Mouse (Mus musculus) midbrain, embryonic 16.5 days (tissue): ENCODE results near the gene Hcfc1. TPM values are rescaled to one million over a fixed set of nuclear protein-coding genes. Genes with fewer than 3 reads are reported as not detected.

Experiments used
- ATAC-seq: fragments of 200-750 bp; cut with Nextera tagmentation; 2 replicates; pipeline ENCODE4 v1.8.0; 2017; ENCODE audit warnings: moderate TSS enrichment
- H3K27ac ChIP-seq: fragments of 300-500 bp; sonication (generic); 2 replicates; pipeline ENCODE4 v1.5.1; 2014; ENCODE audit warnings: mild to moderate bottlenecking, low read length, mixed read lengths
- H3K27me3 ChIP-seq: fragments of 300-500 bp; sonication (generic); 2 replicates; pipeline ENCODE4 v1.6.1; 2014; ENCODE audit warnings: low read depth, low read length, mixed read lengths; ENCODE audit not compliant: control insufficient read depth, insufficient read depth
- H3K36me3 ChIP-seq: fragments of 300-500 bp; sonication (generic); 2 replicates; pipeline ENCODE4 v1.6.1; 2014; ENCODE audit warnings: mild to moderate bottlenecking, low read length, moderate library complexity, mixed read lengths; ENCODE audit not compliant: control insufficient read depth, insufficient read depth
- H3K4me1 ChIP-seq: fragments of 300-500 bp; sonication (generic); 2 replicates; pipeline ENCODE4 v1.6.1; 2014; ENCODE audit warnings: mild to moderate bottlenecking, low read length, mixed read lengths; ENCODE audit not compliant: control insufficient read depth, insufficient read depth
- H3K4me2 ChIP-seq: fragments of 300-500 bp; sonication (generic); 2 replicates; pipeline ENCODE4 v1.6.1; 2014; ENCODE audit warnings: mild to moderate bottlenecking, low read length, mixed read lengths
- H3K4me3 ChIP-seq: fragments of 300-500 bp; sonication (generic); 2 replicates; pipeline ENCODE4 v1.5.1; 2014; ENCODE audit warnings: low read depth, mild to moderate bottlenecking, low read length, moderate library complexity, mixed read lengths
- H3K9ac ChIP-seq: fragments of 300-500 bp; sonication (generic); 2 replicates; pipeline ENCODE4 v1.6.1; 2014; ENCODE audit warnings: low read depth, low read length, mixed read lengths
- H3K9me3 ChIP-seq: fragments of 300-500 bp; sonication (generic); replicated peaks from 2 replicates; pipeline ENCODE4 v1.6.1; 2014; ENCODE audit warnings: mild to moderate bottlenecking, low read length, mixed read lengths; ENCODE audit not compliant: control insufficient read depth, poor library complexity, severe bottlenecking
- WGBS: fragments of 180-500 bp; shearing (Covaris S2); extraction: QIAGEN DNeasy Blood & Tissue Kit; methylation state at CpG from one replicate; pipeline ENCODE4 v1.1.7; 2014; 5-methylcytosine and 5-hydroxymethylcytosine counted together
- polyA plus RNA-seq: library from polyadenylated mRNA; unstranded; fragments of >200 nt; fragmentation: Nextera tagmentation; extraction: Ambion mirVana; gene quantifications from 2 replicates; pipeline ENCODE4 v1.2.1, GENCODE M21; 2015

Hcfc1 gene
- polyA plus RNA-seq, 1 experiment from 2014 or later = 39.1 TPM

- Histone ChIP-seq H3K27ac (no peak overlapping the region), H3K4me3 (no peak overlapping the region), H3K4me2 (no peak overlapping the region), H3K4me1 (0 out of 2 replicates have a peak, but pooled peaks cover 2% of the 10 kb centered on the region), H3K27me3 (no peaks in the 10 kb centered on the region), H3K9me3 (no peaks in the 10 kb centered on the region), H3K9ac (no peak overlapping the region), H3K36me3 (no peaks in the 10 kb centered on the region)
- no peak for ATAC-seq
- WGBS = 68% methylated on average over 1 of the region's 1 CpGs
Observed at GRCm38 (mm10) chrX:73910049-73910448, 56.1 kb downstream of the Hcfc1 start.

DNA sequence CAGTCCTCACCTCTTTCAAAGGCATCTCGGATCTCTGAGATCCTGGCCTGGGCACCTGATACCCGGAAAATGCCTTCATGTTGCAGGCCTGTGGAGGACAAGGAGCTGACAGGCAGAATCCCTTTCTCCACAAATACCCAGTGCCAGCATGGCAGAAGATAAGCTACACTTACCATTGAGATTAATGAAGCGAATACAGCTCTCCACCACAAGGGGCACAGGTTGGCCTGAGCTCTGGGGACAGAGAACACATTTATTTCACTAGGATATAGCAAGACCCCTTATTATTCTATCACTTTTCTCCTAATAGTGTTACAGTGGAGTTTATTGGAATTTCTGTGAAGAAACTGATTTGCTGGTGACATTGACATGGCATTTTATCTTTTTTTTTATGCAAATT, 68.2 kb downstream of the Hcfc1 start:
- H3K27ac ChIP-seq = no peak overlapping the region
- no peak overlapping the region for H3K4me2 ChIP-seq
- no peaks in the 10 kb centered on the region for H3K36me3 ChIP-seq
- no peaks in the 10 kb centered on the region for H3K27me3 ChIP-seq
- H3K4me1 ChIP-seq = no peaks in the 10 kb centered on the region
- ATAC-seq = no peak
- no peak overlapping the region for H3K9ac ChIP-seq
- H3K9me3 ChIP-seq = no peaks in the 10 kb centered on the region
- WGBS = 76% methylated on average over 3 of the region's 3 CpGs
- H3K4me3 ChIP-seq = no peak overlapping the region

GRCm38 (mm10) chrX:73895719-73896118, 70.4 kb downstream of the Hcfc1 start, which contains the start of gene L1cam:
TSS of gene L1cam (minus strand) at chrX:73896105.
- no peaks in the 10 kb centered on the region for H3K27me3 ChIP-seq
- no peaks in the 10 kb centered on the region for H3K36me3 ChIP-seq
- no peak within 1 kb of the TSS for H3K27ac ChIP-seq
- no peak for ATAC-seq
- no peaks in the 10 kb centered on the region for H3K9me3 ChIP-seq
- H3K4me1 ChIP-seq = no peaks in the 10 kb centered on the region
- H3K4me3 ChIP-seq = no peak within 1 kb of the TSS
- no peak within 1 kb of the TSS for H3K4me2 ChIP-seq
- 18% methylated on average over 2 of the region's 2 CpGs for WGBS
- H3K9ac ChIP-seq = no peak within 1 kb of the TSS

DNA sequence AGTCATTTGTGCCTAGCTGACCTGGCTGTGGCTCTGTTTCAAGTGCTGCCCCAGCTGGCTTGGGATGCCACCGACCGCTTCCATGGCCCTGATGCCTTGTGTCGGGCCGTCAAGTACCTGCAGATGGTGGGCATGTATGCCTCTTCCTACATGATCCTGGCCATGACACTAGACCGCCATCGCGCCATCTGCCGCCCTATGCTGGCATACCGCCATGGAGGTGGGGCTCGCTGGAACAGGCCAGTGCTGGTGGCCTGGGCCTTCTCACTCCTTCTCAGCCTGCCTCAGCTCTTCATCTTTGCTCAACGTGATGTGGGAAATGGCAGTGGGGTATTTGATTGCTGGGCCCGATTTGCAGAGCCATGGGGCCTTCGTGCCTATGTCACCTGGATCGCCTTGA, 73.3 kb downstream of the Hcfc1 start:
- Histone ChIP-seq H3K4me2 (no peak overlapping the region), H3K4me3 (no peak overlapping the region), H3K27ac (no peak overlapping the region), H3K9me3 (no peaks in the 10 kb centered on the region), H3K27me3 (no peaks in the 10 kb centered on the region), H3K4me1 (no peaks in the 10 kb centered on the region), H3K36me3 (no peaks in the 10 kb centered on the region), H3K9ac (no peak overlapping the region)
- ATAC-seq = no peak
- WGBS = 90% methylated on average over 14 of the region's 14 CpGs

Other genes with a start within 250 kb of the Hcfc1 start
- gene Abcd1, start 249.8 kb downstream of the Hcfc1 start, polyA plus RNA-seq = 10.4 and 11.1 TPM in 2 replicates
- 0.25 and 0.40 TPM in 2 replicates for gene Plxnb3, start 209.3 kb downstream of the Hcfc1 start, polyA plus RNA-seq
- gene Srpk3, start 192.0 kb downstream of the Hcfc1 start, polyA plus RNA-seq = 2.0 and 2.4 TPM in 2 replicates
- 232 and 252 TPM in 2 replicates for gene Idh3g, start 179.5 kb downstream of the Hcfc1 start, polyA plus RNA-seq
- 126 and 131 TPM in 2 replicates for gene Ssr4, start 179.3 kb downstream of the Hcfc1 start, polyA plus RNA-seq
- gene Pdzd4, start 141.4 kb downstream of the Hcfc1 start, polyA plus RNA-seq = 4.8 TPM in 2 replicates
- gene Avpr2, start 74.3 kb downstream of the Hcfc1 start, polyA plus RNA-seq = 0.09 and 0.34 TPM in 2 replicates
- gene L1cam, start 70.3 kb downstream of the Hcfc1 start, polyA plus RNA-seq = 122 and 134 TPM in 2 replicates
- gene Arhgap4, start 44.5 kb downstream of the Hcfc1 start, polyA plus RNA-seq = 3.0 and 3.3 TPM in 2 replicates
- gene Naa10, start 44.4 kb downstream of the Hcfc1 start, polyA plus RNA-seq = 84.6 and 85.4 TPM in 2 replicates
- 8.9 and 9.1 TPM in 2 replicates for gene Renbp, start 35.5 kb downstream of the Hcfc1 start, polyA plus RNA-seq
- 38.8 and 39.3 TPM in 2 replicates for gene Irak1, start 57.6 kb upstream of the Hcfc1 start, polyA plus RNA-seq
- gene Opn1mw, start 161.1 kb upstream of the Hcfc1 start, polyA plus RNA-seq = not detected in 2 replicates
- 11.7 and 14.0 TPM in 2 replicates for gene Mecp2, start 169.0 kb upstream of the Hcfc1 start, polyA plus RNA-seq
- gene Tex28, start 201.5 kb upstream of the Hcfc1 start, polyA plus RNA-seq = not detected in 2 replicates
- gene Tktl1, start 210.9 kb upstream of the Hcfc1 start, polyA plus RNA-seq = 0.11 TPM in 1 of 2 replicates, not detected in the other